Mouse (Mus musculus) MEL (cell line): ENCODE measurements at regions not wholly inside any gene's neighbourhood (a gene's known extent, or its start where the extent isn't known, plus 50 kb on each side); places are given as distances from the start of the nearest gene placed in this dataset.

Experiments used
- DNase-seq: peaks from one replicate; pipeline ENCODE4 v3.0.0; 2011; ENCODE audit warnings: low read depth, low spot score
- H3K27ac ChIP-seq: 2 replicates; pipeline ENCODE4 v1.5.1; 2012; ENCODE audit warnings: low read depth, mild to moderate bottlenecking, control low read depth, low read length, moderate library complexity; ENCODE audit not compliant: control insufficient read depth
- H3K27me3 ChIP-seq, 2 experiments: fragments of 150-350 bp in 1 of 2; sonication (generic) in 1 of 2; 2 replicates each; pipeline ENCODE4 v1.6.1; 2012; ENCODE audit warnings: low read length in 2 of 2, mild to moderate bottlenecking in 2 of 2, improper control_type of control experiment in 1 of 2, moderate library complexity in 1 of 2; ENCODE audit not compliant: insufficient read depth in 2 of 2, control insufficient read depth in 1 of 2
- H3K36me3 ChIP-seq, 2 experiments: 2 replicates each; pipeline ENCODE4 v1.6.1; 2012 to 2014; ENCODE audit warnings: low read length in 2 of 2, improper control_type of control experiment in 1 of 2, inconsistent platforms in 1 of 2, mild to moderate bottlenecking in 1 of 2; ENCODE audit not compliant: insufficient read depth in 2 of 2, control insufficient read depth in 1 of 2
- H3K4me1 ChIP-seq, 2 experiments: fragments of 150-350 bp in 1 of 2; sonication (generic) in 1 of 2; 2 replicates each; pipeline ENCODE4 v1.6.1; 2012; ENCODE audit warnings: low read length in 2 of 2, improper control_type of control experiment in 1 of 2, mild to moderate bottlenecking in 1 of 2; ENCODE audit not compliant: insufficient read depth in 2 of 2, control insufficient read depth in 1 of 2
- H3K4me3 ChIP-seq, 2 experiments: fragments of 150-350 bp in 1 of 2; sonication (generic) in 1 of 2; 2 replicates each; pipeline ENCODE4 v1.5.1; 2012; ENCODE audit warnings: low read depth in 2 of 2, low read length in 2 of 2, mild to moderate bottlenecking in 2 of 2, moderate library complexity in 2 of 2, control low read depth in 1 of 2, improper control_type of control experiment in 1 of 2; ENCODE audit not compliant: control insufficient read depth in 1 of 2, insufficient read depth in 1 of 2
- H3K79me2 ChIP-seq: 2 replicates; pipeline ENCODE4 v1.6.1; 2012; ENCODE audit warnings: mild to moderate bottlenecking, low read length, moderate library complexity; ENCODE audit not compliant: control insufficient read depth, poor library complexity, insufficient read depth
- H3K9ac ChIP-seq: 2 replicates; pipeline ENCODE4 v1.6.1; 2012; ENCODE audit warnings: low read depth, mild to moderate bottlenecking, control low read depth, low read length, moderate library complexity; ENCODE audit not compliant: control insufficient read depth, poor library complexity, severe bottlenecking
- H3K9me3 ChIP-seq: fragments of 150-350 bp; sonication (generic); replicated peaks from 2 replicates; pipeline ENCODE4 v1.6.1; 2012; ENCODE audit warnings: mild to moderate bottlenecking, low read length, improper control_type of control experiment, moderate library complexity; ENCODE audit not compliant: insufficient read depth
- CHD1 ChIP-seq: IDR thresholded peaks from 2 replicates; pipeline ENCODE4 v1.6.1; 2012; ENCODE audit warnings: low read depth, mild to moderate bottlenecking, inconsistent platforms, low read length, improper control_type of control experiment
- CTCF ChIP-seq, 3 experiments: IDR thresholded peaks in 2 of 3; conservative IDR thresholded peaks in 1 of 3; 2 replicates each; pipeline ENCODE4 v1.5.1; 2011 to 2012; ENCODE audit warnings: low read length in 3 of 3, low read depth in 2 of 3, mild to moderate bottlenecking in 2 of 3, improper control_type of control experiment in 1 of 3, inconsistent platforms in 1 of 3, mixed read lengths in 1 of 3, moderate library complexity in 1 of 3; ENCODE audit not compliant: control insufficient read depth in 1 of 3, insufficient read depth in 1 of 3, poor library complexity in 1 of 3, severe bottlenecking in 1 of 3
- E2F4 ChIP-seq: IDR thresholded peaks from 2 replicates; pipeline ENCODE4 v1.6.1; 2011; ENCODE audit warnings: low read depth, low read length, improper control_type of control experiment, borderline replicate concordance
- GABPA ChIP-seq: IDR thresholded peaks from 2 replicates; pipeline ENCODE4 v1.6.1; 2012; ENCODE audit warnings: low read depth, mild to moderate bottlenecking, inconsistent platforms, low read length, improper control_type of control experiment, moderate library complexity
- GATA1 ChIP-seq: IDR thresholded peaks from 2 replicates; pipeline ENCODE4 v1.6.1; 2011; ENCODE audit warnings: low read depth, low read length, improper control_type of control experiment
- HCFC1 ChIP-seq: IDR thresholded peaks from 2 replicates; pipeline ENCODE4 v1.6.1; 2012; ENCODE audit warnings: low read depth, mild to moderate bottlenecking, inconsistent platforms, low read length, improper control_type of control experiment, moderate library complexity
- JUND ChIP-seq: IDR thresholded peaks from 2 replicates; pipeline ENCODE4 v1.6.1; 2011; ENCODE audit warnings: low read depth, mild to moderate bottlenecking, improper control_type of control experiment, low read length
- KAT2A ChIP-seq: conservative IDR thresholded peaks from 2 replicates; pipeline ENCODE4 v1.6.1; 2012; ENCODE audit warnings: low read depth, low read length, improper control_type of control experiment, inconsistent platforms
- MEF2A ChIP-seq: IDR thresholded peaks from 2 replicates; pipeline ENCODE4 v1.6.1; 2014; ENCODE audit warnings: low read depth, mild to moderate bottlenecking, inconsistent platforms, low read length, improper control_type of control experiment; ENCODE audit not compliant: poor library complexity, insufficient replicate concordance, severe bottlenecking; ENCODE audit errors: extremely low read depth
- MYB ChIP-seq: IDR thresholded peaks from 2 replicates; pipeline ENCODE4 v1.6.1; 2011; ENCODE audit warnings: mild to moderate bottlenecking, low read depth, low read length, improper control_type of control experiment
- MYC ChIP-seq: IDR thresholded peaks from 2 replicates; pipeline ENCODE4 v1.6.1; 2011; ENCODE audit warnings: low read depth, mild to moderate bottlenecking, low read length, improper control_type of control experiment, moderate library complexity
- NELFE ChIP-seq: IDR thresholded peaks from 2 replicates; pipeline ENCODE4 v1.6.1; 2011; ENCODE audit warnings: low read depth, low read length, improper control_type of control experiment
- POLR2AphosphoS2 ChIP-seq: IDR thresholded peaks from 2 replicates; pipeline ENCODE4 v1.6.1; 2011; ENCODE audit warnings: low read length, improper control_type of control experiment
- RAD21 ChIP-seq: IDR thresholded peaks from 2 replicates; pipeline ENCODE4 v1.6.1; 2011; ENCODE audit warnings: mild to moderate bottlenecking, low read depth, low read length, improper control_type of control experiment
- RCOR1 ChIP-seq: IDR thresholded peaks from 2 replicates; pipeline ENCODE4 v1.6.1; 2012; ENCODE audit warnings: low read depth, mild to moderate bottlenecking, inconsistent platforms, low read length, improper control_type of control experiment
- SMC3 ChIP-seq: IDR thresholded peaks from 2 replicates; pipeline ENCODE4 v1.6.1; 2011; ENCODE audit warnings: low read depth, low read length, improper control_type of control experiment
- USF1 ChIP-seq: IDR thresholded peaks from 2 replicates; pipeline ENCODE4 v1.6.1; 2014; ENCODE audit warnings: low read depth, mild to moderate bottlenecking, inconsistent platforms, low read length, improper control_type of control experiment, moderate library complexity
- USF2 ChIP-seq, 2 experiments: IDR thresholded peaks; 2 replicates each; pipeline ENCODE4 v1.6.1; 2011 to 2012; ENCODE audit warnings: improper control_type of control experiment in 2 of 2, low read length in 2 of 2, borderline replicate concordance in 1 of 2, inconsistent platforms in 1 of 2, low read depth in 1 of 2, mild to moderate bottlenecking in 1 of 2; ENCODE audit not compliant: insufficient read depth in 1 of 2
- ZC3H11A ChIP-seq: IDR thresholded peaks from 2 replicates; pipeline ENCODE4 v1.6.1; 2012; ENCODE audit warnings: low read depth, mild to moderate bottlenecking, inconsistent platforms, low read length, improper control_type of control experiment

- Histone ChIP-seq H3K36me3 (no peaks in the 10 kb centered on the region), H3K4me3 (no peak overlapping the region), H3K27ac (no peak overlapping the region), H3K79me2 (no peaks in the 10 kb centered on the region), H3K4me1 (no peaks in the 10 kb centered on the region), H3K9me3 (no peaks in the 10 kb centered on the region), H3K27me3 (no peaks in the 10 kb centered on the region), H3K9ac (no peak overlapping the region)
- DNase-seq, result no peak
- TF ChIP-seq MYB, result no peak
- no peak for TF ChIP-seq GATA1
- no peak for TF ChIP-seq SMC3
- no peak for TF ChIP-seq RAD21
- TF ChIP-seq GABPA, result no peak
- no peak for TF ChIP-seq USF2 (IDR thresholded peaks at IDR 0.05; ENCODE audit: borderline replicate concordance in 1 of 2, insufficient read depth in 1 of 2, low read depth in 1 of 2, low read length in 2 of 2)
- no peak for TF ChIP-seq HCFC1
- no peak for TF ChIP-seq USF1
- TF ChIP-seq CTCF (IDR thresholded peaks at IDR 0.05 in 2 of 3, conservative IDR thresholded peaks at IDR 0.05 in 1 of 3; ENCODE audit: control insufficient read depth in 1 of 3, insufficient read depth in 1 of 3, low read depth in 2 of 3, low read length in 3 of 3, poor library complexity in 1 of 3, severe bottlenecking in 1 of 3), result no peak
- no peak for TF ChIP-seq POLR2AphosphoS2
- no peak for TF ChIP-seq KAT2A
- no peak for TF ChIP-seq RCOR1
- TF ChIP-seq MEF2A, result no peak
- no peak for TF ChIP-seq ZC3H11A
- TF ChIP-seq E2F4, result no peak
These were observed 107.5 kb upstream of the Plcz1 start for GRCm38 (mm10) chr6:140148628-140149245.

GRCm38 (mm10) chr6:140148138-140148537, 106.9 kb upstream of the Plcz1 start:
- no peak for DNase-seq
- Histone ChIP-seq H3K27ac (no peak overlapping the region), H3K79me2 (no peaks in the 10 kb centered on the region), H3K9me3 (no peaks in the 10 kb centered on the region), H3K4me1 (no peaks in the 10 kb centered on the region), H3K36me3 (no peaks in the 10 kb centered on the region), H3K27me3 (no peaks in the 10 kb centered on the region), H3K4me3 (no peak overlapping the region), H3K9ac (no peak overlapping the region)
- no peak for TF ChIP-seq JUND
- no peak for TF ChIP-seq HCFC1
- no peak for TF ChIP-seq CHD1
- no peak for TF ChIP-seq MYC
- no peak for TF ChIP-seq E2F4
- TF ChIP-seq NELFE, result no peak
